ENCODE assay signal across 10 mouse cellular contexts in genomic region chr9:52028521-52029405, GRCm38 (mm10). TPM values are rescaled to one million over a fixed set of nuclear protein-coding genes. Genes with fewer than 3 reads are reported as not detected.
DNase-seq lines count a peak whose midpoint lies in the region; ATAC-seq and TF ChIP-seq lines count a peak whose summit lies in the region.
"Had no signal": no experiment of that assay in that cellular context is flagged by ENCODE, and none has a peak within 500 bp of the region (broad histone marks: within the 10 kb centered on the region; RNA-seq: fewer than 3 reads in every experiment).

No protein-coding gene starts in this region.

- no peak overlapping the region for H3K9ac ChIP-seq in hindbrain, embryonic 12.5 days
- no peak overlapping the region for H3K9ac ChIP-seq in heart, embryonic 13.5 days
- H3K9ac ChIP-seq in lung, postnatal 0 days (replicated peaks; ENCODE audit: low read depth) = no peak overlapping the region
- H3K9ac ChIP-seq: embryonic facial prominence, embryonic 12.5 days; limb, embryonic 12.5 days had no signal

- no peaks in the 10 kb centered on the region for H3K9me3 ChIP-seq in hindbrain, embryonic 12.5 days (replicated peaks)
- no peaks in the 10 kb centered on the region for H3K9me3 ChIP-seq in hindbrain, embryonic 10.5 days
- no peaks in the 10 kb centered on the region for H3K9me3 ChIP-seq in heart, embryonic 13.5 days
- no peaks in the 10 kb centered on the region for H3K9me3 ChIP-seq in lung, postnatal 0 days (ENCODE audit: low read length)
- H3K9me3 ChIP-seq: embryonic facial prominence, embryonic 12.5 days; limb, embryonic 12.5 days had no signal

- no peak for DNase-seq in hindbrain, embryonic 10.5 days (ENCODE audit: low spot score)
- peak; percentile 46 for DNase-seq in MN1 (ENCODE audit: low spot score)
- peak; percentile 68 for DNase-seq in lung, postnatal 0 days (ENCODE audit: low spot score)
- no peak for DNase-seq in cerebellum, postnatal 4 days (ENCODE audit: low spot score in 2 of 2)
- no peak for DNase-seq in left cerebral cortex, postnatal 14 days (ENCODE audit: low spot score in 2 of 2)
- no peak for DNase-seq in ovary, adult 18-20 months (ENCODE audit: low spot score)

- H3K4me2 ChIP-seq in hindbrain, embryonic 12.5 days (replicated peaks) = no peak overlapping the region
- no peak overlapping the region for H3K4me2 ChIP-seq in heart, embryonic 13.5 days
- H3K4me2 ChIP-seq in lung, postnatal 0 days (replicated peaks; ENCODE audit: low read depth, low read length) = no peak overlapping the region
- H3K4me2 ChIP-seq: embryonic facial prominence, embryonic 12.5 days; limb, embryonic 12.5 days had no signal

- H3K4me3 ChIP-seq in hindbrain, embryonic 12.5 days = no peak overlapping the region
- no peak overlapping the region for H3K4me3 ChIP-seq in hindbrain, embryonic 10.5 days
- H3K4me3 ChIP-seq in heart, embryonic 13.5 days = no peak overlapping the region
- H3K4me3 ChIP-seq in lung, postnatal 0 days (ENCODE audit: low read depth, low read length) = no peak overlapping the region
- H3K4me3 ChIP-seq: embryonic facial prominence, embryonic 12.5 days; limb, embryonic 12.5 days had no signal

- intact Hi-C loops in left cerebral cortex, postnatal 14 days (cut with DNase I) = no loop called here

- no peaks in the 10 kb centered on the region for H3K36me3 ChIP-seq in hindbrain, embryonic 12.5 days
- no peaks in the 10 kb centered on the region for H3K36me3 ChIP-seq in hindbrain, embryonic 10.5 days
- no peaks in the 10 kb centered on the region for H3K36me3 ChIP-seq in heart, embryonic 13.5 days
- H3K36me3 ChIP-seq in lung, postnatal 0 days (ENCODE audit: insufficient read depth, low read length) = no peaks in the 10 kb centered on the region
- H3K36me3 ChIP-seq: embryonic facial prominence, embryonic 12.5 days; limb, embryonic 12.5 days had no signal

- H3K4me1 ChIP-seq in hindbrain, embryonic 12.5 days = peaks cover 11% of the 10 kb centered on the region
- peaks cover 33% of the 10 kb centered on the region for H3K4me1 ChIP-seq in hindbrain, embryonic 10.5 days (replicated peaks)
- H3K4me1 ChIP-seq in heart, embryonic 13.5 days = peaks cover 36% of the 10 kb centered on the region
- H3K4me1 ChIP-seq in lung, postnatal 0 days (ENCODE audit: insufficient read depth, low read depth, low read length) = peaks cover 4% of the 10 kb centered on the region; the same call in 1 of the 2 replicates
- H3K4me1 ChIP-seq: limb, embryonic 12.5 days had no signal

- no peaks in the 10 kb centered on the region for H3K27me3 ChIP-seq in hindbrain, embryonic 12.5 days
- no peaks in the 10 kb centered on the region for H3K27me3 ChIP-seq in hindbrain, embryonic 10.5 days (ENCODE audit: insufficient read depth, poor library complexity, severe bottlenecking)
- H3K27me3 ChIP-seq in heart, embryonic 13.5 days (replicated peaks) = no peaks in the 10 kb centered on the region
- H3K27me3 ChIP-seq in lung, postnatal 0 days (replicated peaks; ENCODE audit: insufficient read depth, low read length) = no peaks in the 10 kb centered on the region
- H3K27me3 ChIP-seq: embryonic facial prominence, embryonic 12.5 days; limb, embryonic 12.5 days had no signal

- ATAC-seq in hindbrain, embryonic 12.5 days (ENCODE audit: low FRiP score) = peak; percentile 64; the same call in 1 of the 2 replicates
- ATAC-seq in heart, embryonic 13.5 days (ENCODE audit: extremely low read depth, insufficient number of reproducible peaks, low FRiP score, low TSS enrichment) = no peak
- peak; percentile 58 for ATAC-seq in lung, postnatal 0 days

- TF ChIP-seq EP300 in lung, postnatal 0 days (IDR thresholded peaks at IDR 0.05) = peak; percentile 81

- no peak for TF ChIP-seq CTCF in lung, postnatal 0 days (IDR thresholded peaks at IDR 0.05)

- 0 out of 2 replicates have a peak overlapping the region, but pooled peaks have one; percentile 26 for H3K27ac ChIP-seq in hindbrain, embryonic 12.5 days
- H3K27ac ChIP-seq in hindbrain, embryonic 10.5 days = no peak overlapping the region
- H3K27ac ChIP-seq in heart, embryonic 13.5 days (replicated peaks) = peak overlapping the region; percentile 51
- 0 out of 2 replicates have a peak overlapping the region, but pooled peaks have one; percentile 33 for H3K27ac ChIP-seq in lung, postnatal 0 days (ENCODE audit: low read length)
- H3K27ac ChIP-seq: embryonic facial prominence, embryonic 12.5 days; limb, embryonic 12.5 days had no signal

- WGBS in hindbrain, embryonic 12.5 days = 48% methylated on average over 9 of the region's 9 CpGs
- WGBS in hindbrain, embryonic 10.5 days = 65% methylated on average over 9 of the region's 9 CpGs
- 39% methylated on average over 9 of the region's 9 CpGs for WGBS in heart, embryonic 13.5 days
- 30% methylated on average over 9 of the region's 9 CpGs for WGBS in lung, postnatal 0 days

RNA-seq across cellular contexts. Expression of gene Rdx, which starts 18.2 kb away (rescaled TPM):
- polyA plus RNA-seq in hindbrain, embryonic 12.5 days (2016; fragmentation: Nextera tagmentation; extraction: Ambion mirVana) = 148 and 155 TPM in 2 replicates
- 128 and 160 TPM in 2 replicates for polyA plus RNA-seq in hindbrain, embryonic 10.5 days (2016; fragmentation: Nextera tagmentation; extraction: Ambion mirVana)
- 112 and 117 TPM in 2 replicates for polyA plus RNA-seq in heart, embryonic 13.5 days (2015; fragmentation: Nextera tagmentation; extraction: Ambion mirVana)
- 143 and 167 TPM in 2 replicates for polyA plus RNA-seq in lung, postnatal 0 days (2015; fragmentation: Nextera tagmentation; extraction: Ambion mirVana)
- 10 to 100 TPM; 42.7 to 52.9 TPM for total RNA-seq in left cerebral cortex, postnatal 14 days (2021)

Comparison
In these comparisons a context has a peak if more than half of its experiments do, and no peak if none do; other contexts are left out.
1. DNase-seq: peak in MN1 (single experiment) and lung, postnatal 0 days (single experiment); none in hindbrain, embryonic 10.5 days (single experiment), cerebellum, postnatal 4 days (0 of 2), left cerebral cortex, postnatal 14 days (0 of 2) and ovary, adult 18-20 months (single experiment).